Mouse (Mus musculus): ENCODE data around the gene Kcnc4. TPM values are rescaled to one million over a fixed set of nuclear protein-coding genes. Genes with fewer than 3 reads are reported as not detected.

The Kcnc4 gene
- polyA plus RNA-seq, 1 experiment from 2014 or later: 0.32 TPM

DNA sequence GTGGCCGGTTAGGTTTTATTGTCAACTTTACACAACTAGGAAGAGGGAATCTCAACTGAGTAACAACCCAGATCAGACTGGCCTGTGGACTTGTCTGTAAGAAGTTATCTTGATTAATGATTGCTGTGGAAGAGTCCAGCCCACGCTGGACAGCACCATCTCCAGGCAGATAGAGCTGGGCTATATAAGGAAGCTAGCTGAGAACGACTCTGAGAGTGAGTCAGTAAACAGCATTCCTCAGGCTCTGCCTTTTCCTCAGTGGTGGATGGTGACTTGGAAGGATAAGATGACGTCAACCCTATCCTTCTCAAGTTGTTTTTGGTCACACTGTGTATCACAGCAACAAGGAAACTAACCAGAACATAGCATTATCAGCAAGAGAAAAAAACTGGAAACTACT, 29.3 kb upstream of the Kcnc4 start:
- no peaks in the 10 kb centered on the region; the same call in 1 of the 2 replicates for H3K27me3 ChIP-seq (replicated peaks; ENCODE audit: low read depth, poor library complexity, severe bottlenecking)
- 69% methylated on average over 4 of the region's 4 CpGs for WGBS
- no peak for DNase-seq (ENCODE audit: low spot score)
- no peak overlapping the region for H3K27ac ChIP-seq (replicated peaks)
- H3K9me3 ChIP-seq: no peaks in the 10 kb centered on the region
- H3K4me3 ChIP-seq: no peak overlapping the region
- no peaks in the 10 kb centered on the region; the same call in 1 of the 2 replicates for H3K36me3 ChIP-seq (replicated peaks)
- H3K4me1 ChIP-seq: no peaks in the 10 kb centered on the region

DNA sequence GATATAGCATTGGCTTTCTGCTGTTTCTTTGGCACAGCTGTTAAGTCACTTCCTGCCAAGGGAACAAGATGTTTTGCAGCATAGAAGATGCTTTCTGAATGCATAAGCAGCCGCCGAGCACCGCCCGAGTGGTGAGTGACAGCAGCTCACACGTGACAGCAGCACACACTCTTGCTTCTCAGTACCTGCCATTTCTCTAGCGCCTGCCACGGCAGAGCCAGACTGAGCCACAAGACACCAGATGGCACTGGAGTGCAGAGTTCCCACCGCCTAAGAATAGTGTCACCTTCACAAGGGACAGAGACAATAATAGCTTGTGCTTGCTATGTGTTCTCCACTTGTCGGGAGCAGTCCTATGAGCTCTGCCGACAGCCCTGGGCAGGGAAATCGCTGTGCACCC, 23.9 kb upstream of the Kcnc4 start:
- WGBS: 53% methylated on average over 11 of the region's 11 CpGs
- Histone ChIP-seq H3K27ac (replicated peaks) (no peak overlapping the region), H3K4me1 (no peaks in the 10 kb centered on the region), H3K4me3 (no peak overlapping the region), H3K36me3 (replicated peaks) (no peaks in the 10 kb centered on the region), H3K27me3 (replicated peaks; ENCODE audit: low read depth, poor library complexity, severe bottlenecking) (no peaks in the 10 kb centered on the region; the same call in 1 of the 2 replicates), H3K9me3 (no peaks in the 10 kb centered on the region)
- no peak for DNase-seq (ENCODE audit: low spot score)

DNA sequence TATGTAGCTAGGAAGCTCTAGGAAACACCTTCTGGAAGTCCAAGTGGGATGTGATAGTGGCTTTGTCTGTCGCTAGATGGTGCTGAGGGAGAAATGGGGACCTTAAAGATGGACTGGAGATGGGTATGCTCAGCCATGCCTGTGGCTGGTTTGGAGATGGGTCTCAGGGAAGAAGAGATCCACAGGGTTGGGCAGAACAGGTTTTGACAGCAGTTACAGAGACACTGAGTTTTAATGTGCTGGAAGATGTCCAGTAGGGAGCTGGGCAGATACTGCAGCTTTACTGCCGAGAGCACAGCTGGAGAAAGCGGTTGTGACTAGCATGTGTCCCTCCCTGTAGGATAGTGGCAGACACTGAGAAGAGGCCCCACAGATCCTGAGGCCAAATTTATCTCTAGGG, 21.3 kb upstream of the Kcnc4 start:
- H3K27me3 ChIP-seq (replicated peaks; ENCODE audit: low read depth, poor library complexity, severe bottlenecking): no peaks in the 10 kb centered on the region; the same call in 1 of the 2 replicates
- no peaks in the 10 kb centered on the region for H3K9me3 ChIP-seq
- no peak overlapping the region for H3K4me3 ChIP-seq
- 66% methylated on average over 3 of the region's 3 CpGs for WGBS
- no peak for DNase-seq (ENCODE audit: low spot score)
- H3K4me1 ChIP-seq: no peaks in the 10 kb centered on the region
- no peak overlapping the region for H3K27ac ChIP-seq (replicated peaks)
- H3K36me3 ChIP-seq (replicated peaks): no peaks in the 10 kb centered on the region

DNA sequence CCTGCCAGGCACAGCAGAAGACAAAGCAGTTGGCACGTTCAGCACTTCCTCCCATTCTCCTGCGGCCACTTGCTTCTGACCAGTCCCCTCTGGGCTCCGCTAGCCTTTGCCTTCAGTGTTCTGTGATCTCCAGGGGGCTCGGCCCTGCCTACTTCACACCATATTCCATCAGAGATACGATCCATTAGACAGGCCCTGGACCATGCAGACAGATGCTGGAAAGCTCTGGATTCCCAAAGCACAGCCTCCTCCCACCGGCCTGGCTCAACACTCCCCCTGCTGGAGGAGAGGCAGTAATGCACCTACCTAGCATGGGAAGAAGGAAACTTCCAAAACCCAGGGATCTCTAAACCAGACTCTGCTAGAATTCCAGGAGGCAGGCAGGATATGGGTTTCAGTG, 12.8 kb upstream of the Kcnc4 start:
- Histone ChIP-seq H3K4me1 (peaks cover 4% of the 10 kb centered on the region; the same call in 1 of the 2 replicates), H3K27ac (replicated peaks) (no peak overlapping the region; the same call in 1 of the 2 replicates), H3K36me3 (replicated peaks) (no peaks in the 10 kb centered on the region), H3K27me3 (replicated peaks; ENCODE audit: low read depth, poor library complexity, severe bottlenecking) (peaks cover 26% of the 10 kb centered on the region), H3K9me3 (no peaks in the 10 kb centered on the region), H3K4me3 (no peak overlapping the region)
- peak; percentile 66 for DNase-seq (ENCODE audit: low spot score)
- 45% methylated on average over 6 of the region's 6 CpGs for WGBS

DNA sequence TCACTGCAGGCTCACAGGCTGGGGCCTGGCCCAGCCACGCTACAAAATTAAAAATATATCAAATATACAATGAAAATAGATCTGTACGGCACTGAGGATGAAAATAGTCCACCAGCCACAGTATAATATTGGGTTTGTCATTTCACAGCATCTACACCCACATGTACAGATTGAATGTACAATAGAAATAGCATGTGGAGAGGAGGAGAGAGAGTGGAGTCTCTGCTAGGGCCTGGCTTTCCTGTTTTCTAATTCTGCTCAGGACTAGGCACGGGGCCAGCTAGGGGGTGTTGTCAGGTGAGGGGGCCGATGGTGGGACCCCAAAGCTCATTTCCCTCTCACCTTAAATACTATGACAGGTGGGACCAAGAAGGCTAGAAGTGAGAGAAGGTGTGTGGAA, 9.7 kb upstream of the Kcnc4 start:
- Histone ChIP-seq H3K36me3 (replicated peaks) (no peaks in the 10 kb centered on the region), H3K4me1 (peaks cover 4% of the 10 kb centered on the region; the same call in 1 of the 2 replicates), H3K9me3 (no peaks in the 10 kb centered on the region), H3K4me3 (no peak overlapping the region), H3K27me3 (replicated peaks; ENCODE audit: low read depth, poor library complexity, severe bottlenecking) (peaks cover 46% of the 10 kb centered on the region), H3K27ac (replicated peaks) (no peak overlapping the region)
- WGBS: 77% methylated on average over 4 of the region's 4 CpGs
- DNase-seq (ENCODE audit: low spot score): no peak

DNA sequence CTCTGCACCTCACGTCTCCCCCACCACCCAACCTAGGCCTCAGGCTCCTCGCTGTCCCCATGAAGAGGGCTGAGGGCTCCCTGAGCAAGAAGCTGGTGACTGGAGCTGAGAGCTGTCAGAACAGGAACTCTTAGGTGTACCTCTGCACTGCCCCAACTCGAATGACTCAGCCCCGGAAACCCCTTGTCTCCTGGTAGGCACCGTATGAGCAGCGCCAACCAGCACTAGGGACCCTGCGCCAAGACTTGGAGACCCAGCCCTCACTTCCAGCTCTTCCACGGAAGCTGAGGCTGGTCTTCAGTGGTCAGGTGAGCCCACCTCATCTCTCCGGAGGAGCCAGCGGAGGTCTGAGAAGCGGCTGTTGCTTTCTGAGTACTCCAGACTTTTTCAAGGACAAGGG, 8.8 kb upstream of the Kcnc4 start:
- Histone ChIP-seq H3K27me3 (replicated peaks; ENCODE audit: low read depth, poor library complexity, severe bottlenecking) (peaks cover 55% of the 10 kb centered on the region), H3K36me3 (replicated peaks) (no peaks in the 10 kb centered on the region), H3K9me3 (no peaks in the 10 kb centered on the region), H3K27ac (replicated peaks) (no peak overlapping the region), H3K4me3 (no peak overlapping the region), H3K4me1 (peaks cover 4% of the 10 kb centered on the region; the same call in 1 of the 2 replicates)
- no peak for DNase-seq (ENCODE audit: low spot score)
- WGBS: 86% methylated on average over 11 of the region's 11 CpGs

DNA sequence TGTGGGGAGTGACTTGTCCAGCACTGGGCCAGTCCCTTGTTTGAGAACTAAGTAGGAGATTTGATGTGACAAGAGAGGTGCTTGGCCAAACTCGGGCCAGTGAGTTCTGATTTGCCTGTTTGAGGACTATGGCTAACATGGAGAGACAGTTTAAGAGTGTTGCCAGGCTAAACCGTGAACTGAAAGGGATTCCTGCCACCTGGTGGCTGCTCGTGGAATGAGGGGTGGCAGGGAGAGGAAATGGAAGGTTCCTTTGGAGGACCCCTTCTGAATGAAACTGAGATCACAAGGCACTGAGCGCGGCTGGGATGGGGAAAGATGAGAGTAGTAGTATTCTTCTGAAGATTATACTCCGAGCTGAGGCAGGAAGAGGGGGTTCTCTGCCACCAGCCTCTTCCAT, 7.2 kb upstream of the Kcnc4 start:
- H3K36me3 ChIP-seq (replicated peaks): no peaks in the 10 kb centered on the region
- H3K27ac ChIP-seq (replicated peaks): no peak overlapping the region
- H3K4me1 ChIP-seq: no peaks in the 10 kb centered on the region
- peaks cover 70% of the 10 kb centered on the region for H3K27me3 ChIP-seq (replicated peaks; ENCODE audit: low read depth, poor library complexity, severe bottlenecking)
- peak; percentile 82 for DNase-seq (ENCODE audit: low spot score)
- H3K4me3 ChIP-seq: no peak overlapping the region
- H3K9me3 ChIP-seq: no peaks in the 10 kb centered on the region
- 9% methylated on average over 6 of the region's 6 CpGs for WGBS

DNA sequence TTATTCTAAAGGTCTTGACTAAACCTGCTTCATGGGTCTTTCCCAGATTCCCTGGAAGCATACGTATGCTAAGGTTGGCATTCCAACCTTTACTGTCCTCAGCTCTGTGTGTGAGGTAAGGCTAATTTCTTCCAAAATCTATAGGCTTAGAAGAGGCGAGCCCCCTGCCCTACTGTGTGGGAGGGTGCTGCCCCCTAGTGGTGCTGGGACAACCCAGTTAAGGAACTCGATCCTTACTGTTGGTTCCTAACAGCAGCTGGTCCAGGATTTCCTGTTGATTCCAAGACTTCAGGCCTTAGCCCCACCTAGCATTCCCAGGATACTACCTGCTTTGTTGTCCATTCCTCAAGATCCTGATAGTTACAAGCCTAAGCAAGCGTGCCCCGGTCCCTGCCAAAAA, 2.8 kb upstream of the Kcnc4 start:
- Histone ChIP-seq H3K4me3 (no peak overlapping the region), H3K27me3 (replicated peaks; ENCODE audit: low read depth, poor library complexity, severe bottlenecking) (peaks cover 88% of the 10 kb centered on the region), H3K4me1 (peaks cover 33% of the 10 kb centered on the region), H3K27ac (replicated peaks) (no peak overlapping the region), H3K36me3 (replicated peaks) (no peaks in the 10 kb centered on the region), H3K9me3 (no peaks in the 10 kb centered on the region)
- peak; percentile 88 for DNase-seq (ENCODE audit: low spot score)
- WGBS: 15% methylated on average over 5 of the region's 5 CpGs

DNA sequence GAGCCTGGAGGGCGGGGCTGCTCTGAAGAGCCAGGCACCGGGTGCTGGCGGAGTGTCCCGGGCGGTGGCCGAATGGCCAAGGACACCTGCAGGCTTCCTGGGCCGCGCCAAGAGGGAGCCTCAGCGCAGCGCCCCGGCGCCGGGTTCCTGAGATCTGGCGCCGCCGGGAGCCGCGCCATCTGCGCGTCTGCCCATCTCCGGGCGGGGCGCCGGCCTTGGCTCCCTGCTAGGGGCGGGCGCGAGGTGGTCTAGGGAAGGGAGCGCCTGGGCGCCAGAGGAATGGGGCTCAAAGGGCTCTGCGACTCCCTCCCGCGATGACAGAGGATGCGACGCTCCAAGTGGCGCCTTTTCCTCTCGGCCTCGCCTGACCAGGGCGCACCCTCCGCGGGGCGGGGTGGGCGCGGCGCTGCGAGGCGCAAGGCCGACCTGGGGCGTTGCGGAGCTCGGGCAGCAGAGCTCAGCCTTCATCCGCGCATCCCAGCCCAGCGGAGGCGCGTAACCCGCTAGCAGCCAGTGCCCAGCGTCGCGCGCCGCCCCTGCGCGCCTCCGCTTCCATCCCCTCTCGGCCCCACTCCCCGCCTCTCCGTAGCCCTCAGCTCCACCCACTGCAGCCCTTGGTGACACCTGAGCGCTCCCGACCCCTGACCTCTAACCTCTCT, 550 bp upstream of the Kcnc4 start:
- WGBS: under 1% methylated on average over 69 of the region's 69 CpGs
- peaks cover 100% of the 10 kb centered on the region for H3K27me3 ChIP-seq (replicated peaks; ENCODE audit: low read depth, poor library complexity, severe bottlenecking)
- H3K4me1 ChIP-seq: peaks cover 39% of the 10 kb centered on the region
- peak overlapping the region; percentile 44; the same call in 1 of the 2 replicates for H3K27ac ChIP-seq (replicated peaks)
- peak overlapping the region; percentile 65 for H3K4me3 ChIP-seq
- peak; percentile 68 for DNase-seq (ENCODE audit: low spot score)
- no peaks in the 10 kb centered on the region for H3K9me3 ChIP-seq
- H3K36me3 ChIP-seq (replicated peaks): no peaks in the 10 kb centered on the region

DNA sequence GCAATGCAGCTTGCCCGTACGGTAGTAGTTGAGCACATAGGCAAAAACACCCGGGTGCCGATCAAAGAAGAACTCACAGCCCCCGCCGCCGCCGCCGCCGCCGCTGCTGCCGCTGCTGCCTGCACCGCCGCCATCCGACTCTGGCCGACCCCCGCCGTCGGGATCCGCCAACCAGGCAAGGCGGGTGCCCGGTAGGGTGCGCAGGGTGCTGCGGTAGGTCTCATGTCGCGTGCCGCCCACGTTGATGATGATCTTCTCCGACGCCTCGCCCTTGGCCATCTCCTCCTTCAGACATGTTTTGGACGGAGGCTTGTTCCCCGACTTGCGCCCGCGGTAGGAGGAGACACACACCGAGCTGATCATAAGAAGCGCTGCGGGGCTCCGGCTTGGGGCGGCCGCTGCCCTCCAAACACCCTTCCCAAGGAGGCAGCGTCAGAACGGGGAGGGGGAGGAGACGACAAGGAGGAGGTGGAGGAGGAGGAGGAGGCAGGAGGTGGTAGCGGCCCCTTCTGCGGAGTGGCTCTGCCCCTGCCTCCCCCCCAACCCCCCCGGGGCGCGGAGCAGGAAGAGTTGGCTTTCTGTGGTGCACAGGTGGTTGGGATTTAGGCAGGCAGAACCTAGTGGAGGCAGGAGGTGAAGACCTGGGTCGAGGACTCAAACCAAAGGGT, 690 bp downstream of the Kcnc4 start:
- H3K9me3 ChIP-seq: no peaks in the 10 kb centered on the region
- no peak overlapping the region; the same call in 1 of the 2 replicates for H3K27ac ChIP-seq (replicated peaks)
- H3K4me3 ChIP-seq: peak overlapping the region; percentile 65
- peaks cover 39% of the 10 kb centered on the region for H3K4me1 ChIP-seq
- WGBS: under 1% methylated on average over 50 of the region's 51 CpGs
- H3K27me3 ChIP-seq (replicated peaks; ENCODE audit: low read depth, poor library complexity, severe bottlenecking): peaks cover 100% of the 10 kb centered on the region
- peak; percentile 66 for DNase-seq (ENCODE audit: low spot score)
- no peaks in the 10 kb centered on the region for H3K36me3 ChIP-seq (replicated peaks)

DNA sequence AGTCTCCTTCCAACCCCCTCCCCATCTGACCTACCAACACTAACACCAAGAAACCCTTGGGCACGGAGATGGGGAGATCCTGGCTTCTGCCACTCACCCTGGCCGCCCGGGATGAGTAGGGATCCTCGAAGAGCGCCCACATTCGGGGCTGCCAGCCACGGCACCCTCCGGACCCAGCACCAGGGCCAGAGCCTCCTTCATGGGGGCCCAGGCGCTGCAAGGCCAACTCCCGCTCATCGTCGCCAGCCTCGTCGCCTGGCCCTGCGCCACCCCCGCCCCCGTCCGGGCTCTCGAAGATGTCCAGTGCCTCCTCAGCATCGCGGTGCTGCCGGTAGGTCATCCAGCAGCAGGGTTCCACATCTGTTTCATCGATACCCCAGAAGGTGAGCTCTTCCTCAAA, 1.2 kb downstream of the Kcnc4 start:
- H3K4me3 ChIP-seq: peak overlapping the region; percentile 65
- no peak for DNase-seq (ENCODE audit: low spot score)
- H3K4me1 ChIP-seq: peaks cover 39% of the 10 kb centered on the region
- no peak overlapping the region; the same call in 1 of the 2 replicates for H3K27ac ChIP-seq (replicated peaks)
- no peaks in the 10 kb centered on the region for H3K9me3 ChIP-seq
- 5% methylated on average over 23 of the region's 23 CpGs for WGBS
- no peaks in the 10 kb centered on the region for H3K36me3 ChIP-seq (replicated peaks)
- H3K27me3 ChIP-seq (replicated peaks; ENCODE audit: low read depth, poor library complexity, severe bottlenecking): peaks cover 100% of the 10 kb centered on the region

DNA sequence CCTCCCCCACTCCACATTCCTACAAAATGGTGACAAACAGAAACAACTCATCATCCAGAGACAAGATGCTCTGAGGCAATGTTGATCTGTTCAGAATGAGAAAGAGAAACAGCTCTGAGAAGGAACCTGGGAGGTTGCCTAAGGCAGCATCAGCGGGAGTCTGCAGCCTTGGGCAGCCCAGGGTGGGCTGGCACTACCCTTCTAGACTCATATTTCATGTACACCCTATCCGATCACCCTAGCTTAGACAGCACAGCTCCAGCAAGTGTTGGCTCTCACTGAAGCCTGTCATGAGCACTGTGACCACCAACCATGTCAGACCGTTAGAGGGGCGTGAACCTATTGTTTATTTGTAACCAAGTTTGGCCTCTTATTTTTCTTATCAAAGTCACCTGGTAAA, 5.1 kb downstream of the Kcnc4 start:
- no peak overlapping the region for H3K4me3 ChIP-seq
- no peaks in the 10 kb centered on the region for H3K9me3 ChIP-seq
- H3K27me3 ChIP-seq (replicated peaks; ENCODE audit: low read depth, poor library complexity, severe bottlenecking): peaks cover 72% of the 10 kb centered on the region
- no peak overlapping the region for H3K27ac ChIP-seq (replicated peaks)
- DNase-seq (ENCODE audit: low spot score): no peak
- H3K36me3 ChIP-seq (replicated peaks): no peaks in the 10 kb centered on the region
- H3K4me1 ChIP-seq: peaks cover 38% of the 10 kb centered on the region
- 80% methylated on average over 4 of the region's 4 CpGs for WGBS

DNA sequence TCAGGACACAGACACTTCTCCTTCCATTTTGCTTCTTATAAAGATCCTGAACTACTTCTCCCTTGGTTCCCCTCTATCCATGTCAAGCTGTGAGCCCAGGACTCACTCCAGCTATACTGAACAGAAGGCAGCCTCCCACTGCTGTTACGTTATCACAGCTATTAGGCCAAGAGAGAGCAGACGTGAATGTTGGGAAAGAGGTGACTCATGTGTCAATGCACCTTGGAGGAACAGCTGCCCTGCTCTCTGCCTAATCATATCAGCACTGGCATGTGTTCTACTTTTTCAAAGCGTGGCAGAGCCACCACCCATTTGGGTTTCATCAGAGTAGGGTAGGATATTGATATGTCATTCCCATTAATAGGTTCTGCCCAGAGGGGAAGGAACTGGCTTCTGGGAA, 12.5 kb downstream of the Kcnc4 start:
- no peak for DNase-seq (ENCODE audit: low spot score)
- WGBS: 81% methylated on average over 3 of the region's 3 CpGs
- H3K27me3 ChIP-seq (replicated peaks; ENCODE audit: low read depth, poor library complexity, severe bottlenecking): peaks cover 13% of the 10 kb centered on the region
- no peak overlapping the region for H3K4me3 ChIP-seq
- no peak overlapping the region for H3K27ac ChIP-seq (replicated peaks)
- peaks cover 25% of the 10 kb centered on the region for H3K4me1 ChIP-seq
- H3K9me3 ChIP-seq: no peaks in the 10 kb centered on the region
- H3K36me3 ChIP-seq (replicated peaks): no peaks in the 10 kb centered on the region

Data from embryonic facial prominence, embryonic 10.5 days (tissue).